Mouse (Mus musculus): ENCODE data around the gene Arv1. TPM values are rescaled to one million over a fixed set of nuclear protein-coding genes. Genes with fewer than 3 reads are reported as not detected.
A peak's percentile ranks its signal among the peaks of the same experiment; 100 is the strongest.

The Arv1 gene
- total RNA-seq (2021): 10 to 100 TPM; 13.0 to 13.9 TPM
- long read RNA-seq, experiment 1, partial matches to known transcripts: 2 of 7 reads
- long read RNA-seq, experiment 1, other reads (novel, unspliced or antisense): 4 of 7 reads
- long read RNA-seq, experiment 2, partial matches to known transcripts: 2 of 9 reads
- long read RNA-seq, experiment 2, other reads (novel, unspliced or antisense): 6 of 9 reads

DNA sequence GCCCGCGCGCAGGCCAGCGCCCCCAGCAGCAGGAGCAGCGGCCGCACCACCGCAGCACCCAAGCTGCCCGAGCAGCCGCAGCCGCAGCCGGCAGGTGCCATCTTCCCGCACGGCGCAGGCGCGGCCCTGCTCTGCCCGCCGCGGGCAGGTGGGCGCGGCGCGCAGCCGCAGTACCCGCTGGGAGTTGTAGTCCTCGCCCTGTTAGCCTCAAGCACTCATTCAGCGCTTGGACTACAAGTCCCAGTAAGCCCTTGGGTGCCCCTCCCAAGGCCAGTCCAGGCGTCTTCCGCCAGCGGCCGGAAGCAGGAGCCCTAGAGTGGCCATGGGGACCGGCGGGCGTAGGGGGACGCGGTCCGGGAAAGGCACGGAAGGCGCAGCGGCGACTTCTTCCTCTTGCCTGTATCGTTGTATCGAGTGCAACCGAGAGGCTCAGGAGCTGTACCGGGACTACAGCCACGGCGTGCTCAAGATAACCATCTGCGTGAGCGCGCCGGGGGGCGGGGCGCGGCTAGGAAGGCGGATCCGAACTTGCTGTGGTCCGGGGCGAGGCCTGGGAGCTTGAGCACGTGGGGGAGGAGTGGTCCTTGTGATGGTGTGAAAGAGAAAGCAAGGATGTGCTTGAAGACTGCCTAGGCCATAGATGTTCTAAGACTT, at the start of gene Arv1, which contains the start of gene Ttc13:
Arv1 (plus strand) TSS at position 278 of the 654 bp plus-strand sequence.
Ttc13 (minus strand) TSS at position 122 of the 654 bp plus-strand sequence.
- peak; percentile 29 for TF ChIP-seq CTCF (IDR thresholded peaks at IDR 0.05)
- peak; percentile 93 to 96 for DNase-seq (ENCODE audit: extremely low spot score in 1 of 2, low spot score in 2 of 2)
- Histone ChIP-seq H3K27ac (peak within 1 kb of the TSS; percentile 80), H3K4me3 (peak within 1 kb of the TSS; percentile 98)
- intact Hi-C loops (cut with DNase I): loop anchor here (5.0 kb wide), 1 partner anchor 70 kb away; the partner anchor contains the start of gene Trim67

DNA sequence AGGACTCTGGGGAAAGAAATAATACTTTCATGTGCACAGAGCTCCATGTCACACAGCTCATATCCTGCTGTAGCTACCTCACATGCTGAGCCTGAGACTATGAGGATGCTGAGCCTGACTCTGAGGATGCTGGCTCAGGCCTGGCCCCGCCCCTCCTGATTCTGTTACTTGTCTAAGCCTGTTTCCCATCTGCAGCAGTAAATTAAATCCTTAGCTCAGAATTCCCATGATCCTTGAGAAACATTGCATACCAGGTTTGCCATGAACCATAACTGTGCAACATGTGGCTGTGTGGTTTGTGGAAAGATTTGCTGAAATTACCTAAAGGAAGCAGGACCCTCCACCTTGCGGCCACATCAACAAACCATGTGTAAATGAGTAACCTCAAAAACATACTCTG, 49.6 kb upstream of the Arv1 start:
- intact Hi-C loops (cut with DNase I): loop anchor here (10.0 kb wide), 1 partner anchor 268 kb away; no protein-coding TSS in a partner anchor
- no peak for TF ChIP-seq CTCF (IDR thresholded peaks at IDR 0.05)
- Histone ChIP-seq H3K4me3 (no peak overlapping the region), H3K27ac (no peak overlapping the region)
- DNase-seq (ENCODE audit: extremely low spot score in 1 of 2, low spot score in 2 of 2): no peak

DNA sequence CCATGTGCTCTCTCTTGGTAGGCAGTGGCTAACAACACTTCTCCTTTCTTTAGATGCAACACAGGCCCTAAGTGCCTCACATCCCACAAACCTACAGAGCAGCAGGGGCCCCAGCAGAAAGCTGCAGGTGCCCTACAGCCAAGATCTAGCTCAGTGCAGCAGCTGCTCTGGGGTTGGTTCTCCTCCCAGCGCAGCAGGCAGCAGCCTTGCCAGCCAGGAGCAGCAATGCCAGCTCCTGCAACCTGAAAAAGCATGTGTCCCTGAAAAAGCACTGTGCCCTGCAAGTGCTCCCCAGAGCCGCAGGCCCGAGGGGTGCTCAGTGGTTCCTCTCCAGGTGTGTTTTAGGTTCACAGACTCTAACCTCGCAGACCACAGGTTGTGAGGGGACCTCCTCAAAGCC, 45.3 kb upstream of the Arv1 start:
- Histone ChIP-seq H3K4me3 (no peak overlapping the region), H3K27ac (peak overlapping the region; percentile 66)
- DNase-seq (ENCODE audit: extremely low spot score in 1 of 2, low spot score in 2 of 2): no peak
- no peak for TF ChIP-seq CTCF (IDR thresholded peaks at IDR 0.05)
- intact Hi-C loops (cut with DNase I): loop anchor here (1.0 to 10.0 kb wide), 2 partner anchors 59 to 272 kb away; no protein-coding TSS in a partner anchor

- Histone ChIP-seq H3K4me3 (no peak overlapping the region), H3K27ac (peak overlapping the region; percentile 66)
- intact Hi-C loops (cut with DNase I): loop anchor here (1.0 to 10.0 kb wide), 2 partner anchors 60 to 272 kb away; no protein-coding TSS in a partner anchor
- TF ChIP-seq CTCF (IDR thresholded peaks at IDR 0.05): no peak
- DNase-seq (ENCODE audit: extremely low spot score in 1 of 2, low spot score in 2 of 2): no peak
These were observed 44.9 kb upstream of the Arv1 start for GRCm38 (mm10) chr8:124677078-124677477.

DNA sequence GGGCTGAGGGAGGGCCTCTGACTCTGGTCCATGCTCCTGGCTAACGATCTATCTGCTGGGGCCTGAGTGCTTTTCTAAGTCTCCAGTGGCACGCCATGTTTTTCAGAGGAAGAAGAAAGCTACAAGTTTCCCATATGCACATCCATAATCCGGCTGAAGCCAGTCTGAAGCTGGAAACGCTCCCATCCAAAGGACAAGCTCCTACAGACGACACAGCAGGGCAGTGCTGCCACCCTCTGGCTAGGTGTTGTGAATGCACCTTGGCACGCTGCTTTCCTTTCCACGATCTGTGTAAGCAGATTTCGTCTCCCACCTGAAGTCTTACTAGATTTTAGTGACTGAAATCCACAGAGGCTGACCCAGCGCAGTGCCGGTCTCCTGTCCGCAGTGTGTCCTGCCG, 44.5 kb upstream of the Arv1 start:
- DNase-seq (ENCODE audit: extremely low spot score in 1 of 2, low spot score in 2 of 2): peak; percentile 85 to 87
- Histone ChIP-seq H3K4me3 (no peak overlapping the region), H3K27ac (peak overlapping the region; percentile 66)
- intact Hi-C loops (cut with DNase I): loop anchor here (1.0 to 10.0 kb wide), 2 partner anchors 60 to 273 kb away; no protein-coding TSS in a partner anchor
- TF ChIP-seq CTCF (IDR thresholded peaks at IDR 0.05): peak; percentile 99

DNA sequence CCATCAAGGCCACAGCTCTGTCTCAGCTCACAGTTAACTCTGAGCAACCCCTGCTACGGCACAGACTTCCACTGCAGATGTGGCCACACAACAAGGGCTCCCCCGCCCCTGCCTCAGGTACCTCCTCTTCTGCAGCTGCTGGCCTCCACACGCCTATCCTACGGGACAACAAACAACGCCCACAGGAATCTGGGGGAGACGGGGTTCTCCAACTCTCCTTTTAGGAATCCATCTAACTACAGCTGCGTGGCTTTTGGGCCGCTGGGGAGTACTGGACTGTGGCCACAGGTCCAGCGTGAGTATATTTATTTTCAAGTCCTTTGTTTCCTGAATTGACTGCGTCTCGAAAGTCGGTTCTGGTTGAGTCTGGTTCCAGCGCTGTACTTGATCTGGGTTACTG, 43.7 kb upstream of the Arv1 start:
- DNase-seq (ENCODE audit: extremely low spot score in 1 of 2, low spot score in 2 of 2): no peak
- intact Hi-C loops (cut with DNase I): loop anchor here (10.0 kb wide), 1 partner anchor 273 kb away; no protein-coding TSS in a partner anchor
- H3K27ac ChIP-seq: no peak overlapping the region
- no peak for TF ChIP-seq CTCF (IDR thresholded peaks at IDR 0.05)
- H3K4me3 ChIP-seq: no peak overlapping the region

DNA sequence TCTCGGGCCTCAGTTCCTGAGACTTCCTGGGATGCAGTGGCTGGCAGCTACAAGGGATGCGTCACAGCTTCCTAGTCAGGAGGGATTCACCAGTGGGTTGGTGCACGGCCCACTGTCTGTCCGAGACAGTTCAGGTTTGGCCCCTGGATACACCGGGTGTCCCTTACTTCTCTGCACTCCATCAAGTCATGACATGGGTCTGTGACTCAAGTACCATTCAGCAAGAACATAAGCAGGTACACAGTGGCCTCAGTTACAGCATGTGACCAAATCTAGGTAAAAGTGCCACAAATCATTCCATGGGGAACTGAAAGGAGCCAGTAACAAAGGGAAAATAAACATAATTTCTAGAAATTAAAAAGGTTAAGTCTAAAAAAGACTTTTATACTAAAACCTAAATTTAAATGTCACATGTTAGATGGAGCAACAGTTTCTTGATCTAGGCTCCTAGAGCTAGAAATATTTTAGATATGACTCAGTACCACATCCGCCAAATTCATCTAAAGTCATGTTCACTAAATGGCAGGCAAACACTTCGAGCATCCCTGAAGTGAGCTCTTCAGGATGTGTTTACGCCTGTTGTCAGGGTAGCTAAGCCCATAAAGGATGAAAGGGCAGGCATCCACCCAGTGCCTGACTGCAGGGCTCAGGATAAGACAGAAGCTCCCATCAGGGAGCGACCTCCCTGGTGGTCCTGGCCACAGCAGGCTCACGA, 40.7 kb upstream of the Arv1 start:
- Histone ChIP-seq H3K4me3 (no peak overlapping the region), H3K27ac (no peak overlapping the region)
- no peak for TF ChIP-seq CTCF (IDR thresholded peaks at IDR 0.05)
- intact Hi-C loops (cut with DNase I): no loop called here
- no peak for DNase-seq (ENCODE audit: extremely low spot score in 1 of 2, low spot score in 2 of 2)

DNA sequence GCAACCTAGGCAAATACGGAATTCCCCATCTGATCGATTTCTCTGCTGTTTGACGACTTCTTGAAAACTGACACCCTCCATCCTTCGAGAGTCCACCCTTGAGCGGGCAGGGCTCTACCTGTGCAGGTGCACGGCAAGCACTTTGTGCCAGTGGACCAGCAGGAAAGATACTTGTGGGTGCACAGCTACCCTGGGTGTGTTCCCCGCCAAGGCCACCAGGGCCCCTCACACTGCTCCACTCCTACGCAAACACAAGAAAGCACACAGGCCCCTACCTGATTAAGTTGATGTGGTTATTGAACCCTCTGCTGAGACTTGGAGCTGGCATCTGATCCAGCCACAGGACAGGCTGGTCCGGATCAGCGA, 40.2 kb upstream of the Arv1 start:
- H3K27ac ChIP-seq: no peak overlapping the region
- TF ChIP-seq CTCF (IDR thresholded peaks at IDR 0.05): no peak; the same call in none of the 2 replicates
- intact Hi-C loops (cut with DNase I): no loop called here
- DNase-seq (ENCODE audit: extremely low spot score in 1 of 2, low spot score in 2 of 2): no peak
- no peak overlapping the region for H3K4me3 ChIP-seq

- no peak for TF ChIP-seq CTCF (IDR thresholded peaks at IDR 0.05)
- intact Hi-C loops (cut with DNase I): no loop called here
- no peak for DNase-seq (ENCODE audit: extremely low spot score in 1 of 2, low spot score in 2 of 2)
- H3K4me3 ChIP-seq: no peak overlapping the region
- H3K27ac ChIP-seq: no peak overlapping the region
These were observed 39.7 kb upstream of the Arv1 start for GRCm38 (mm10) chr8:124682218-124682617.

- TF ChIP-seq CTCF (IDR thresholded peaks at IDR 0.05): no peak
- DNase-seq (ENCODE audit: extremely low spot score in 1 of 2, low spot score in 2 of 2): no peak
- H3K4me3 ChIP-seq: no peak overlapping the region
- intact Hi-C loops (cut with DNase I): no loop called here
- no peak overlapping the region for H3K27ac ChIP-seq
These were observed 33.0 kb upstream of the Arv1 start for GRCm38 (mm10) chr8:124688899-124689298.

DNA sequence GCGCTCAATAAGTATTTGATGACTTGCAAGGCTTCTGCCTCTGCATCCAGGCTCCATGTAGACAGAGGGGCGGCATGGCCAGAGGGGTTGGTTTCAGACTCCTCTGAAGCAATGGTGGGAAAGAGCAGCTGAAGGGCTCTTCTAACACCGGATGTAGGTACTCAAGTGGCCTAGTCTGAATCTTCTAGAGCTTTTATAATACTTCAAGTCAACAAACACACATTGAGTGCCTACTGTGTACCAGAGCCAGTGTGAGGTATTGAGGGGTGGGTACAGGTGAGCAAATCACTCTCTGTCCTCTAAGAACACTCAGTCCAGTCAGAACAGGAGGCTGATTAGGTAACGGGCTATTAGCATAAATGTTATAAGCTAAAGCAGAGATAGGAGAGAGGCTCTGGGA, 30.2 kb upstream of the Arv1 start:
- H3K4me3 ChIP-seq: no peak overlapping the region
- intact Hi-C loops (cut with DNase I): no loop called here
- no peak for DNase-seq (ENCODE audit: extremely low spot score in 1 of 2, low spot score in 2 of 2)
- no peak overlapping the region for H3K27ac ChIP-seq
- no peak for TF ChIP-seq CTCF (IDR thresholded peaks at IDR 0.05)
